Mouse (Mus musculus) mouse embryonic stem cell (cell line): ENCODE data around the gene Cradd.

ENCODE experiments used
- in situ Hi-C, 2 experiments: fragments of 300-500 bp; cut with MboI; formaldehyde crosslinking; loops; 1 replicate in 1 of 2; 3 replicates in 1 of 2; pipeline ENCODE4 v1.14.3; 2019 to 2020; ENCODE audit warnings: low sequenced_read_pairs in 2 of 2, low pct_unique_long_range_greater_than_20kb in 1 of 2, mixed read lengths in 1 of 2; ENCODE audit not compliant: unreplicated experiment in 1 of 2

The Cradd gene

GRCm38 (mm10) chr10:95288206-95288605, 35.7 kb downstream of the Cradd start:
- in situ Hi-C loops: no loop called here

DNA sequence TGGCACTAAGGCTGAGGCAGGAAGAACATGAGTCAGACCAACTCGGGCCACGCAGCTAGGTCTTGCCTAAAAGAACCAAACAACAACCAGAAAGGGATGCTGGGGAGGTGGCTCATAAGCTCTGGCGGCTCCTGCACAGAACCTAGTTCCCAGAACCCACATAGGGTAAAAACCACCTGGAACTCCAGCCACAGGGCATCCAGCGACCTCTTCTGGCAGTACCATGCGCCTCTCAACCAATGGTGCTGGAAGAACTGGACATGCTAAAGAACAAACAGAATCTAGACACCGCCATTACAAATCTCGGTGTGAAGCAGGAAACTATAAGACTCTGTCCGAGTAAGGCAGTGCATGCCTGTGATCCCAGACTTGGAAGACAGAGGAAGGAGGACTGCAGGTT, 36.6 kb downstream of the Cradd start:
- in situ Hi-C loops: no loop called here

GRCm38 (mm10) chr10:95283434-95283833, 40.5 kb downstream of the Cradd start:
- in situ Hi-C loops: no loop called here

GRCm38 (mm10) chr10:95281996-95282395, 41.9 kb downstream of the Cradd start:
- in situ Hi-C loops: no loop called here

- in situ Hi-C loops: no loop called here
Observed at GRCm38 (mm10) chr10:95281466-95281990, 42.4 kb downstream of the Cradd start.

GRCm38 (mm10) chr10:95280327-95280726, 43.6 kb downstream of the Cradd start:
- in situ Hi-C loops: no loop called here

DNA sequence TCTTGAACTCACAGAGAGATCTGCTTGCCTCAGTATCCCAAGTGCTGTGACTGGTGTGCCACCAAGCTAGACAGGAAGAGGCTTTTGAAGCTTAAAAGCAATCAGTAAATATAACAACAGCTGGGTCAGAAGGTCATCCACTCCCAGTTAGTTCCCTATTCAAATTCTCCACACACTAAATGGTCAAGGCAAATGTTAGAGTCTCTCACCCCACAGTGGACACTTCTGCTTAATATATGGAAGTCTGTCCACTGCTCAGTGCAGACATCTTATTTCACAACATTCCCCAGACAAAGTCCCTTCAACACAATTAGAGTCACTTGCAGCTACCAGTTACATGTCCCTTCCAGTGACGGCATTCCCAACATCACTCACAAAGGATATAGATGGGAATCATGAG, 44.5 kb downstream of the Cradd start:
- in situ Hi-C loops: no loop called here

GRCm38 (mm10) chr10:95278085-95278484, 45.8 kb downstream of the Cradd start:
- in situ Hi-C loops: no loop called here

GRCm38 (mm10) chr10:95275488-95275887, 48.4 kb downstream of the Cradd start:
- in situ Hi-C loops: no loop called here

DNA sequence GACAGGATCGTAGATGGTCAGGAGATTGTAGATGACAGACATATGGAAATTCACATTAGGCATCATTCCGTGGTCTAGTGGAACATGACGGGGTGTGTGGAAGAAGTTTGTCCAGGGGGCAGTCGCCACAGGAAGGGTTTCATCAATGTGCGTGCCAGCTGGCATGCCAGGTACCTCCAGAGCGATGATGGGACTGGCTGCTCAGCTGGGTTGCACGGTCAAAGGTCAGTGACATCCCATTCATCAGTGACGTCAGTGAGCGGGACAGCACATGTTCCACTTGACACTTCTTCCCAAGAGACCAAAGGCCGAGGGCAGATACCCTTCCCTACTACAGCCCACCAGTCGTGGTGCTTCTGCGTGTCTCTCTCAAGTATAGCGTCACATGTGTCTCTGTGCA, 50.7 kb downstream of the Cradd start:
- in situ Hi-C loops: no loop called here

GRCm38 (mm10) chr10:95269151-95269550, 54.8 kb downstream of the Cradd start:
- in situ Hi-C loops: no loop called here

- in situ Hi-C loops: no loop called here
Observed at GRCm38 (mm10) chr10:95268366-95268765, 55.6 kb downstream of the Cradd start.

GRCm38 (mm10) chr10:95266983-95267382, 57.0 kb downstream of the Cradd start:
- in situ Hi-C loops: no loop called here

DNA sequence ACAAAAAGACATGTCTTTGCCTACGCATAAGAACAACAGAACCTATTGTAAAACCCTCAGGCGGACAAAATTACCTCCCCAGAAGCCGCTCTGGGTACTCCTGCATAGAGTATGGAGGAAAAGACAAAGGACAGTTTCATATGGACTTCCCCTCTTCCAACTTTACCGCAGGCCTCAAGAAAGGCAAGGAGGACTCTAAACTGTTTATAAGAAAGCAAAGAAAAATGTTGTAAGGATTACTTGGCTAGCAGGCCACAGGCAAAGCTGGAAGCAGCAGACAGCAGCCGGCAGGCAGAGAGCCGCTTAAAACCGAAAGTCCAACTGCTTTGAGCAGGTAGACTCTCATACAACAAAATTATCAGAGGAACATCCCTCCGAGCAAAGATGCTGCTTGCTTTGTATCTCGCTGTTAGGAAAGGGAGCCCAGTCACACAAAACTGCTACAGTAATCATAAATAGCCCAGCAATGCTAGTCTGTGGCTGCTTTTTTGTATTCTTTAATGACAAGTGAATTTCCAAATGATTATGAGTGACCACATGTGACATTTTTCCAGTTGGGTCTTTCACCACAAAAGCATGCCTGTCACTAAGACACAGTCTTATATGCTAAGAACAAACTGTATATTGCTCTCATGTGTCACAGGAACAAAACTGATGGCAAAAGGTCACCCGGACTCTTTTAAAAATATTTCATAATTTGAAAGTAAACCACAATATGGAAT, 57.7 kb downstream of the Cradd start:
- in situ Hi-C loops: no loop called here

GRCm38 (mm10) chr10:95265576-95265975, 58.4 kb downstream of the Cradd start:
- in situ Hi-C loops: no loop called here

- in situ Hi-C loops: no loop called here
Observed at GRCm38 (mm10) chr10:95264485-95265321, 59.2 kb downstream of the Cradd start.

DNA sequence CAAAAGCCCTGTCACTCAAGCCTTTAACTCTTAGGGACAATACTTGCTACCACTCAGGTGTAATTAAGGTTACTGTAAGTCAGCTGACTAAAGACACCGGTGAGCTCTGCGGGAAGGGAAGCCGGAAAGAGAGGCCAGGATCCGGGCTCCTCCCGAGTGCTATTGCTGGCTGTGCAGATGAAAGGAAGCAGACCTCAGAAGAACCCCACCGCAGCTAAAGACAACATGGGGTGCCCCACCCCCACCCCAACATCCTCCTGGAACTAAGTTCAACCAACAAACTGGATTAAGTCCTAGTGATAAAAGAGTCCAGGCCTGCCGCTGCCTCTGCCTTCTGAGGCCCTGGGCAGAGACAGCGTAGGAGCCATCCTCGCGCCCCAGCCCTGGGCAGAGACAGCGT, 61.5 kb downstream of the Cradd start:
- in situ Hi-C loops: no loop called here

- in situ Hi-C loops: no loop called here
Observed at GRCm38 (mm10) chr10:95261279-95261678, 62.7 kb downstream of the Cradd start.

- in situ Hi-C loops: no loop called here
Observed at GRCm38 (mm10) chr10:95260420-95260819, 63.5 kb downstream of the Cradd start.
